Mouse (Mus musculus) bone marrow, adult 2 months (tissue): ENCODE results near the gene Srl. TPM values are rescaled to one million over a fixed set of nuclear protein-coding genes. Genes with fewer than 3 reads are reported as not detected.
"Not testable (repeated sequence)": the region's sequence is repeated elsewhere in the genome, so short reads cannot be mapped to it uniquely, and the experiment has no call there.

Experiments
- H3K27ac ChIP-seq: fragments of 200-500 bp; 2 replicates; pipeline ENCODE4 v1.5.1; 2012; ENCODE audit warnings: low read depth, mild to moderate bottlenecking, control low read depth, inconsistent platforms, low read length; ENCODE audit not compliant: control insufficient read depth, poor library complexity, insufficient read depth
- H3K4me1 ChIP-seq: fragments of 200-500 bp; 2 replicates; pipeline ENCODE4 v1.6.1; 2011; ENCODE audit warnings: low read length; ENCODE audit not compliant: control insufficient read depth, insufficient read depth
- H3K4me3 ChIP-seq: fragments of 200-500 bp; replicated peaks from 2 replicates; pipeline ENCODE3; 2011; ENCODE audit warnings: mild to moderate bottlenecking, low read depth, low read length, control low read depth; ENCODE audit not compliant: control insufficient read depth
- CTCF ChIP-seq: fragments of 200-500 bp; IDR thresholded peaks from 2 replicates; pipeline ENCODE4 v1.5.1; 2011; ENCODE audit warnings: low read length, control low read depth; ENCODE audit not compliant: control insufficient read depth, insufficient read depth
- POLR2A ChIP-seq: fragments of 200-500 bp; IDR thresholded peaks from 2 replicates; pipeline ENCODE4 v1.6.1; 2011; ENCODE audit warnings: low read depth, mild to moderate bottlenecking, control low read depth, low read length, borderline replicate concordance; ENCODE audit not compliant: control insufficient read depth
- WGBS: fragments of 180-500 bp; shearing (Covaris S2); methylation state at CpG from one replicate; pipeline ENCODE4 v1.1.7; 2018; 5-methylcytosine and 5-hydroxymethylcytosine counted together
- polyA plus RNA-seq: library from polyadenylated mRNA; stranded (reverse); fragments of >200 nt; gene quantifications from 2 replicates; pipeline ENCODE4 v1.2.4, GENCODE M21; 2011; ENCODE audit warnings: low replicate concordance; ENCODE audit not compliant: missing spikeins, insufficient read depth, insufficient read length

Gene Srl
- 1.2 and 3.0 TPM in 2 replicates for polyA plus RNA-seq

- peak within 1 kb of the TSS; percentile 22; the same call in 1 of the 2 replicates for H3K27ac ChIP-seq
- TF ChIP-seq POLR2A = peak; percentile 55; the same call in 1 of the 2 replicates
- peak; percentile 75 for TF ChIP-seq CTCF
- peaks cover 4% of the 10 kb centered on the region for H3K4me1 ChIP-seq
- H3K4me3 ChIP-seq = peak within 1 kb of the TSS; percentile 79
- WGBS = under 1% methylated on average over 43 of the region's 43 CpGs
Observed at GRCm38 (mm10) chr16:4541501-4542198, at the start of gene Srl. Gene Srl, minus strand, starts transcription at chr16:4541816.

- no peak overlapping the region for H3K4me3 ChIP-seq
- H3K4me1 ChIP-seq = peaks cover 2% of the 10 kb centered on the region
- WGBS = 90% methylated on average over 9 of the region's 9 CpGs
- no peak overlapping the region for H3K27ac ChIP-seq
- TF ChIP-seq POLR2A (no peak), CTCF (no peak)
Observed at GRCm38 (mm10) chr16:4590236-4590635, 48.6 kb upstream of the Srl start.

- H3K27ac ChIP-seq = no peak overlapping the region
- H3K4me3 ChIP-seq = no peak overlapping the region
- WGBS = 88% methylated on average over 5 of the region's 5 CpGs
- TF ChIP-seq POLR2A (no peak), CTCF (no peak)
- H3K4me1 ChIP-seq = peaks cover 4% of the 10 kb centered on the region
Observed at GRCm38 (mm10) chr16:4587516-4588210, 46.0 kb upstream of the Srl start.

GRCm38 (mm10) chr16:4586531-4587123, 45.0 kb upstream of the Srl start:
- TF ChIP-seq CTCF (no peak), POLR2A (peak; percentile 79; the same call in 1 of the 2 replicates)
- Histone ChIP-seq H3K4me1 (peaks cover 4% of the 10 kb centered on the region), H3K4me3 (peak overlapping the region; percentile 73), H3K27ac (peak overlapping the region; percentile 81)
- under 1% methylated on average over 43 of the region's 43 CpGs for WGBS

- TF ChIP-seq CTCF (no peak), POLR2A (no peak)
Observed at GRCm38 (mm10) chr16:4585642-4586530, 44.3 kb upstream of the Srl start.

GRCm38 (mm10) chr16:4584438-4584837, 42.8 kb upstream of the Srl start:
- H3K4me3 ChIP-seq = no peak overlapping the region
- WGBS = 27% methylated on average over 5 of the region's 5 CpGs
- H3K27ac ChIP-seq = no peak overlapping the region
- H3K4me1 ChIP-seq = peaks cover 4% of the 10 kb centered on the region
- TF ChIP-seq CTCF (no peak), POLR2A (no peak)

More at GRCm38 (mm10) chr16:4585642-4586530, 44.3 kb upstream of the Srl start:
- Histone ChIP-seq H3K4me1 (peaks cover 4% of the 10 kb centered on the region), H3K4me3 (peak overlapping the region; percentile 73), H3K27ac (peak overlapping the region; percentile 81)
- WGBS = 6% methylated on average over 14 of the region's 14 CpGs

GRCm38 (mm10) chr16:4583807-4584206, 42.2 kb upstream of the Srl start:
- Histone ChIP-seq H3K4me3 (no peak overlapping the region), H3K27ac (no peak overlapping the region), H3K4me1 (peaks cover 4% of the 10 kb centered on the region)
- TF ChIP-seq CTCF = no peak
- no peak for TF ChIP-seq POLR2A
- WGBS = under 1% methylated on average over 3 of the region's 3 CpGs

- not testable (repeated sequence) for H3K27ac ChIP-seq, H3K4me3 ChIP-seq, H3K4me1 ChIP-seq
- WGBS = 82% methylated on average over 4 of the region's 4 CpGs
Observed at GRCm38 (mm10) chr16:4581179-4581578, 39.6 kb upstream of the Srl start.
